Mouse (Mus musculus) adrenal gland, postnatal 4 days (tissue): ENCODE measurements around the gene Gm10715. TPM values are rescaled to one million over a fixed set of nuclear protein-coding genes. Genes with fewer than 3 reads are reported as not detected.
"Not testable (repeated sequence)": the region's sequence is repeated elsewhere in the genome, so short reads cannot be mapped to it uniquely, and the experiment has no call there.

Source experiments
- DNase-seq, 2 experiments: peaks; one replicate each; pipeline ENCODE4 v3.0.0; 2021 to 2022; ENCODE audit warnings: low spot score in 2 of 2, mixed read lengths in 2 of 2
- microRNA-seq: library from miRNA; unstranded; fragments of <30 nt; microRNA quantifications from one replicate; pipeline ENCODE4 v1.2.0, GENCODE M21; 2021
- total RNA-seq, 2 experiments: library from RNA; stranded (reverse); gene quantifications; 2 replicates each; pipeline ENCODE4 v1.2.3; 2021

Gene Gm10715
- total RNA-seq, 2 experiments from 2014 or later, result not detected

GRCm38 (mm10) chr9:3023985-3024648, 12.6 kb upstream of the Gm10715 start:
- DNase-seq, result not testable (repeated sequence)

GRCm38 (mm10) chr9:3024912-3025467, 11.7 kb upstream of the Gm10715 start, which contains the start of gene Gm10717:
TSS of gene Gm10717 (plus strand) at chr9:3025417.
- not testable (repeated sequence) for DNase-seq

GRCm38 (mm10) chr9:3025653-3026052, 11.0 kb upstream of the Gm10715 start:
- peak; percentile 62 to 86 for DNase-seq

- DNase-seq, result peak in 1 of 2 experiments; percentile 4
These were observed 10.5 kb upstream of the Gm10715 start for GRCm38 (mm10) chr9:3026136-3026535.

GRCm38 (mm10) chr9:3026741-3027140, 9.9 kb upstream of the Gm10715 start:
- DNase-seq, result peak in 1 of 2 experiments; percentile 11

GRCm38 (mm10) chr9:3027200-3027599, 9.5 kb upstream of the Gm10715 start:
- not testable (repeated sequence) for DNase-seq

GRCm38 (mm10) chr9:3029276-3030000, 7.2 kb upstream of the Gm10715 start:
- DNase-seq, result peak in 1 of 2 experiments; percentile 33

- not testable (repeated sequence) for DNase-seq
These were observed 5.9 kb upstream of the Gm10715 start for GRCm38 (mm10) chr9:3030677-3031318.

GRCm38 (mm10) chr9:3034299-3034698, 2.4 kb upstream of the Gm10715 start, which contains the start of gene Gm17535:
TSS of gene Gm17535 (plus strand) at chr9:3034599.
- DNase-seq, result not testable (repeated sequence)

- DNase-seq, result not testable (repeated sequence)
These were observed 1.5 kb downstream of the Gm10715 start for GRCm38 (mm10) chr9:3038161-3038560.

Small RNAs within 50 kb of the gene (microRNA-seq; reads per million reads assigned to microRNA genes)
- gene Mir101c, result not detected

Other genes with a start within 250 kb of the Gm10715 start
- not detected for gene Gm10722, start 36.0 kb upstream of the Gm10715 start, total RNA-seq
- gene Gm11168, start 33.5 kb upstream of the Gm10715 start, total RNA-seq, result under 1 TPM in 1 of 2 experiments, not detected in 1; 0.48 TPM
- 1 to 10 TPM; 1.2 to 1.5 TPM for gene Gm10721, start 23.7 kb upstream of the Gm10715 start, total RNA-seq
- gene Gm10720, start 21.2 kb upstream of the Gm10715 start, total RNA-seq, result not detected
- gene Gm10719, start 19.5 kb upstream of the Gm10715 start, total RNA-seq, result 1 to 10 TPM; 1.7 to 2.3 TPM
- 1 to 10 TPM; 2.9 to 3.4 TPM for gene Gm10718, start 13.3 kb upstream of the Gm10715 start, total RNA-seq
- 1 to 10 TPM; 1.2 to 2.0 TPM for gene Gm10717, start 11.5 kb upstream of the Gm10715 start, total RNA-seq
- not detected for gene Gm17535, start 2.3 kb upstream of the Gm10715 start, total RNA-seq